Mouse (Mus musculus): ENCODE data around the gene Ntrk3.

- TF ChIP-seq POLR2A (IDR thresholded peaks at IDR 0.05; ENCODE audit: control insufficient read depth, low read depth, low read length) (no peak), CTCF (IDR thresholded peaks at IDR 0.05; ENCODE audit: control insufficient read depth, insufficient read depth, insufficient replicate concordance, low read depth, low read length) (no peak)
Observed at GRCm38 (mm10) chr7:78318640-78319039, 419.2 kb downstream of the Ntrk3 start.

Data from testis, adult 2 months (tissue).